Mouse (Mus musculus) left cerebral cortex, adult 18-20 months (tissue): ENCODE measurements around the gene Cyp2c67. TPM values are rescaled to one million over a fixed set of nuclear protein-coding genes. Genes with fewer than 3 reads are reported as not detected.
"Not testable (repeated sequence)": the region's sequence is repeated elsewhere in the genome, so short reads cannot be mapped to it uniquely, and the experiment has no call there.

ENCODE experiments used
- DNase-seq, 2 experiments: peaks; one replicate each; pipeline ENCODE4 v3.0.0; 2021 to 2022; ENCODE audit warnings: low spot score in 2 of 2, mixed read lengths in 1 of 2
- long read RNA-seq, 2 experiments: library from polyadenylated mRNA; stranded (forward); transcript quantifications; one replicate each; pipeline ENCODE4 v2.0.0; 2021
- total RNA-seq, 2 experiments: library from RNA; stranded (reverse); gene quantifications; 2 replicates each; pipeline ENCODE4 v1.2.3; 2021

The Cyp2c67 gene
- not detected for total RNA-seq
- long read RNA-seq, experiment 1, result 0 reads
- long read RNA-seq, experiment 2, result 0 reads

DNA sequence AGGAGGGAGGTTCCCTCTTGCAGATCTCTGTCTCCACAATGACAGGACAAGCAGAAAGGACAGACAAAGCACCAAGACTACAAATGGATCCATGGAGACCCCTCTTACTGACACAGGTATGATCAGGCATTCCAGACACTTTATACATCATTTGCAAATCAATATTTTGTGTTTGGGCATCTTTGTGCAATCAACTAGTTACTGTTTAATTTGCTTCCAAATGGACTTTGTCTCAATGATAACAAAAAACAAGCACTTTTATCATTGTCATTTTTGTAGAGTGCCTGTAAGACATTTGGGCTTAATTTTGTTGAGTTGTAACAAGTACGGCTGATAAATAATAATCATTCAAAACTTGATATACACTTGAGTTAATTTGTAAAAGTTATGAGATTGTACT lies at the start of gene Cyp2c67:
Cyp2c67 (minus strand) TSS at position 114 of the 400 bp plus-strand sequence.
- DNase-seq, result no peak

GRCm38 (mm10) chr19:39665650-39666049 lies 16.8 kb upstream of the Cyp2c67 start:
- DNase-seq, result not testable (repeated sequence)

GRCm38 (mm10) chr19:39652381-39652780 lies 3.5 kb upstream of the Cyp2c67 start:
- DNase-seq, result no peak

GRCm38 (mm10) chr19:39647519-39647918 lies 1.3 kb downstream of the Cyp2c67 start:
- no peak for DNase-seq

DNA sequence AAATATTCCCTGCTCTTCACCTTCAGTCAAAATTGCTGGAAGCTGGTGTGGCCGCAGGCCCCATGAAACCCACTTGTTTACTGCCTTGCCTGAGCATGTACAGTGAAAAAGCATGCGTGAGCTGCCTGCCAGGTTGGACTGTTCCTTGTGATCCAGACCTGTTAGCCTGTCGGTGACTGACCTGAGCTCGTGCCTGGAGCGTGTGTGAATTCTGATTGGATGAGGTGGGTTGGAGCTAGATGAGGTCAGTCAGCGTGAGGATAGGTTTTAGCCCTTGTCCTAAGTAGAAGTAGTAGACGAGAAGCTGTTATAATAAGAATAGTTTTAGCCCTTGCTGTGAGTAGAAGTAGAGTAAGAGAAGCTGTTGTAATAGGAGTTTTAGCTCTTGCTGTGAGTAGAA lies 4.3 kb downstream of the Cyp2c67 start:
- DNase-seq, result not testable (repeated sequence)

Other genes starting within 250 kb of the Cyp2c67 start
- not detected for gene Cyp2c38, start 186.0 kb downstream of the Cyp2c67 start, total RNA-seq
- not detected for gene Cyp2c39, start 138.2 kb downstream of the Cyp2c67 start, total RNA-seq
- gene Cyp2c68, start 92.0 kb upstream of the Cyp2c67 start, total RNA-seq, result not detected
- not detected for gene Cyp2c40, start 163.8 kb upstream of the Cyp2c67 start, total RNA-seq
- gene Cyp2c69, start 237.7 kb upstream of the Cyp2c67 start, total RNA-seq, result not detected